Mouse (Mus musculus): Measurements from ENCODE around the gene Gm15517. TPM values are rescaled to one million over a fixed set of nuclear protein-coding genes. Genes with fewer than 3 reads are reported as not detected.

Gene Gm15517
- total and polyA plus RNA-seq, 3 experiments = not detected

DNA sequence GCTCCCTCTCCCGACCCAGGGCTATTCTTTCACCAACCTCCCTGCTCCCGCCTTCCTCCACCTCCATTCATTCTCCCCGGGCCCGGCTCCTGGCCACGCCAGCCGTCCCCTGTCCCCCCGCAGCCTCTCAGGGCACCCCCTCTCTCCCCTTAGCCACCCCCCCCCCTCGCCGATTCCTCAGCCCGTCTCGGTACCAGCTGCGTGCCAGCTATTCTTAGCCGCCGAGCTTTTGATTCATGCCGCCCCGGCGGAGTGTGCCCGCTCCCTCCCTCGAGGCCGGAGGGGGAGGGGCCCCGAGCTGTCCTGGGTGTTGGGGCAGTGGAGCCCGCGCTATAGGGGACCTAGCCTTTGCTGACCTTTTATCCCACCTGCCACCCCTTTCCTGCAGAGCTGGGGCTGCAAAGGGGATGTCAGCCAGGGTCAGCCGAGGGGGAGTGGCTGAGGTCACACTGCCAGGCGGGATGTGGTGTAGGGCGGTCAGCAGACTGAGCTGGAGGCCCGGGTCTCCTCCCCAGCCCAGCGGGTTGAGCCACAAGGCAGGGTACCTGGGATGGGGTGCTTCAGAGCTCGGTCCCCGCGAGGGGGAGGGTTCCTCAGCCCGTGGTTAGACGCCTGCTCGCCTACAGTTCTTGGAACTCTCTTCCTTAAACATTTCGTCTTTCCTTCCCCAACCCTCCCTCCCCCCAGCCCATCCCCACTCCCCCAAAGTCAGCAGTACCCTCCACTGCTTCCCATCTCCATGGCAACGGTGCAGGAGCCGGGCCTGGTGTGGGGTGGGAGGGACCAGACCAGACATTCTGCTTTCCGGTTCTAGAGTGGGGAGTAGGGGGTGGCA lies 49.8 kb downstream of the Gm15517 start:
- DNase-seq (ENCODE audit: low spot score) (no peak), ATAC-seq (ENCODE audit: extremely low read depth, insufficient number of reproducible peaks, low FRiP score, poor library complexity, severe bottlenecking) (no peak)
- H3K4me1 ChIP-seq (ENCODE audit: insufficient read depth, low read depth, low read length) = peaks cover 12% of the 10 kb centered on the region
- no peaks in the 10 kb centered on the region for H3K9me3 ChIP-seq (replicated peaks)
- TF ChIP-seq GATA2 (IDR thresholded peaks at IDR 0.05; ENCODE audit: borderline replicate concordance, low read depth, low read length) (no peak), CTCF (IDR thresholded peaks at IDR 0.05; ENCODE audit: low read depth, low read length) (no peak), TAL1 (conservative IDR thresholded peaks at IDR 0.05; ENCODE audit: low read depth, low read length) (no peak), POLR2AphosphoS5 (IDR thresholded peaks at IDR 0.05; ENCODE audit: insufficient replicate concordance, low read depth, low read length) (no peak)
- H3K4me3 ChIP-seq (ENCODE audit: low read depth, low read length) = no peak overlapping the region
- peaks cover 62% of the 10 kb centered on the region for H3K27me3 ChIP-seq (ENCODE audit: insufficient read depth, low read length)
- H3K36me3 ChIP-seq (replicated peaks) = no peaks in the 10 kb centered on the region

Other genes starting within 250 kb of the Gm15517 start
Only the 20 nearest of the 23 such genes appear.
- not detected in 2 replicates for gene Klk1b27, start 209.2 kb upstream of the Gm15517 start, total RNA-seq (2014; fragmentation: Nextera tagmentation)
- gene Klk1b27, start 209.2 kb upstream of the Gm15517 start, total RNA-seq (2017) = 0.16 TPM in 1 of 2 replicates, not detected in the other
- gene Klk1b27, start 209.2 kb upstream of the Gm15517 start, polyA plus RNA-seq (2012) = not detected in 2 replicates
- not detected in 2 replicates for gene Klk1b21, start 159.1 kb upstream of the Gm15517 start, total RNA-seq (2014; fragmentation: Nextera tagmentation)
- gene Klk1b21, start 159.1 kb upstream of the Gm15517 start, total RNA-seq (2017) = not detected in 2 replicates
- gene Klk1b21, start 159.1 kb upstream of the Gm15517 start, polyA plus RNA-seq (2012) = not detected in 2 replicates
- not detected in 2 replicates for gene Klk1b22, start 148.8 kb upstream of the Gm15517 start, total RNA-seq (2014; fragmentation: Nextera tagmentation)
- not detected in 2 replicates for gene Klk1b22, start 148.8 kb upstream of the Gm15517 start, total RNA-seq (2017)
- not detected in 2 replicates for gene Klk1b22, start 148.8 kb upstream of the Gm15517 start, polyA plus RNA-seq (2012)
- not detected in 2 replicates for gene Klk1b16, start 124.7 kb upstream of the Gm15517 start, total RNA-seq (2014; fragmentation: Nextera tagmentation)
- gene Klk1b16, start 124.7 kb upstream of the Gm15517 start, total RNA-seq (2017) = not detected in 2 replicates
- gene Klk1b16, start 124.7 kb upstream of the Gm15517 start, polyA plus RNA-seq (2012) = not detected in 2 replicates
- not detected in 2 replicates for gene Klk1b24, start 73.2 kb upstream of the Gm15517 start, total RNA-seq (2014; fragmentation: Nextera tagmentation)
- gene Klk1b24, start 73.2 kb upstream of the Gm15517 start, total RNA-seq (2017) = not detected in 2 replicates
- gene Klk1b24, start 73.2 kb upstream of the Gm15517 start, polyA plus RNA-seq (2012) = not detected in 2 replicates
- gene Klk1b3, start 63.3 kb upstream of the Gm15517 start, total RNA-seq (2014; fragmentation: Nextera tagmentation) = not detected in 2 replicates
- not detected in 2 replicates for gene Klk1b3, start 63.3 kb upstream of the Gm15517 start, total RNA-seq (2017)
- gene Klk1b3, start 63.3 kb upstream of the Gm15517 start, polyA plus RNA-seq (2012) = not detected in 2 replicates
- gene Klk1b4, start 54.0 kb upstream of the Gm15517 start, total RNA-seq (2014; fragmentation: Nextera tagmentation) = not detected in 2 replicates
- not detected in 2 replicates for gene Klk1b4, start 54.0 kb upstream of the Gm15517 start, total RNA-seq (2017)
- not detected in 2 replicates for gene Klk1b4, start 54.0 kb upstream of the Gm15517 start, polyA plus RNA-seq (2012)
- not detected in 2 replicates for gene Klk1b5, start 45.5 kb upstream of the Gm15517 start, total RNA-seq (2014; fragmentation: Nextera tagmentation)
- gene Klk1b5, start 45.5 kb upstream of the Gm15517 start, total RNA-seq (2017) = not detected in 2 replicates
- gene Klk1b5, start 45.5 kb upstream of the Gm15517 start, polyA plus RNA-seq (2012) = not detected in 2 replicates
- not detected in 2 replicates for gene Klk1, start 36.1 kb upstream of the Gm15517 start, total RNA-seq (2014; fragmentation: Nextera tagmentation)
- not detected in 2 replicates for gene Klk1, start 36.1 kb upstream of the Gm15517 start, total RNA-seq (2017)
- not detected in 2 replicates for gene Klk1, start 36.1 kb upstream of the Gm15517 start, polyA plus RNA-seq (2012)
- gene Gm36864, start 25.3 kb upstream of the Gm15517 start, total RNA-seq (2014; fragmentation: Nextera tagmentation) = not detected in 2 replicates
- gene Gm36864, start 25.3 kb upstream of the Gm15517 start, total RNA-seq (2017) = 0.22 TPM in 1 of 2 replicates, not detected in the other
- not detected in 2 replicates for gene Gm36864, start 25.3 kb upstream of the Gm15517 start, polyA plus RNA-seq (2012)
- 0.87 and 3.6 TPM in 2 replicates for gene 1700028J19Rik, start 14.8 kb upstream of the Gm15517 start, total RNA-seq (2014; fragmentation: Nextera tagmentation)
- gene 1700028J19Rik, start 14.8 kb upstream of the Gm15517 start, total RNA-seq (2017) = 0.60 and 1.3 TPM in 2 replicates
- 0.05 TPM in 1 of 2 replicates, not detected in the other for gene 1700028J19Rik, start 14.8 kb upstream of the Gm15517 start, polyA plus RNA-seq (2012)
- gene 2410002F23Rik, start 14.7 kb upstream of the Gm15517 start, total RNA-seq (2014; fragmentation: Nextera tagmentation) = 113 and 114 TPM in 2 replicates
- 79.9 and 90.4 TPM in 2 replicates for gene 2410002F23Rik, start 14.7 kb upstream of the Gm15517 start, total RNA-seq (2017)
- 276 and 317 TPM in 2 replicates for gene 2410002F23Rik, start 14.7 kb upstream of the Gm15517 start, polyA plus RNA-seq (2012)
- gene Acp4, start 4.1 kb upstream of the Gm15517 start, total RNA-seq (2014; fragmentation: Nextera tagmentation) = not detected in 2 replicates
- gene Acp4, start 4.1 kb upstream of the Gm15517 start, total RNA-seq (2017) = not detected in 2 replicates
- gene Acp4, start 4.1 kb upstream of the Gm15517 start, polyA plus RNA-seq (2012) = not detected in 2 replicates
- 3.1 and 5.3 TPM in 2 replicates for gene Clec11a, start 45.5 kb downstream of the Gm15517 start, total RNA-seq (2014; fragmentation: Nextera tagmentation)
- 2.6 and 3.3 TPM in 2 replicates for gene Clec11a, start 45.5 kb downstream of the Gm15517 start, total RNA-seq (2017)
- gene Clec11a, start 45.5 kb downstream of the Gm15517 start, polyA plus RNA-seq (2012) = 1.8 and 2.2 TPM in 2 replicates
- 0.08 TPM in 1 of 2 replicates, not detected in the other for gene Shank1, start 48.8 kb downstream of the Gm15517 start, total RNA-seq (2014; fragmentation: Nextera tagmentation)
- under 0.01 and 0.11 TPM in 2 replicates for gene Shank1, start 48.8 kb downstream of the Gm15517 start, total RNA-seq (2017)
- 0.13 and 0.20 TPM in 2 replicates for gene Shank1, start 48.8 kb downstream of the Gm15517 start, polyA plus RNA-seq (2012)
- gene Syt3, start 122.7 kb downstream of the Gm15517 start, total RNA-seq (2014; fragmentation: Nextera tagmentation) = not detected in 2 replicates
- not detected in 2 replicates for gene Syt3, start 122.7 kb downstream of the Gm15517 start, total RNA-seq (2017)
- gene Syt3, start 122.7 kb downstream of the Gm15517 start, polyA plus RNA-seq (2012) = 0.02 TPM in 1 of 2 replicates, not detected in the other
- gene 1700008O03Rik, start 124.4 kb downstream of the Gm15517 start, total RNA-seq (2014; fragmentation: Nextera tagmentation) = 2.5 TPM in 1 of 2 replicates, not detected in the other
- 0.11 and 0.41 TPM in 2 replicates for gene 1700008O03Rik, start 124.4 kb downstream of the Gm15517 start, total RNA-seq (2017)
- gene 1700008O03Rik, start 124.4 kb downstream of the Gm15517 start, polyA plus RNA-seq (2012) = 0.49 and 0.61 TPM in 2 replicates
- not detected in 2 replicates for gene Lrrc4b, start 167.6 kb downstream of the Gm15517 start, total RNA-seq (2014; fragmentation: Nextera tagmentation)
- gene Lrrc4b, start 167.6 kb downstream of the Gm15517 start, total RNA-seq (2017) = 0.05 TPM in 1 of 2 replicates, not detected in the other
- not detected in 2 replicates for gene Lrrc4b, start 167.6 kb downstream of the Gm15517 start, polyA plus RNA-seq (2012)
- not detected in 2 replicates for gene Aspdh, start 203.9 kb downstream of the Gm15517 start, total RNA-seq (2014; fragmentation: Nextera tagmentation)
- gene Aspdh, start 203.9 kb downstream of the Gm15517 start, total RNA-seq (2017) = not detected in 2 replicates
- gene Aspdh, start 203.9 kb downstream of the Gm15517 start, polyA plus RNA-seq (2012) = not detected in 2 replicates
- 48.5 and 55.0 TPM in 2 replicates for gene Josd2, start 206.5 kb downstream of the Gm15517 start, total RNA-seq (2014; fragmentation: Nextera tagmentation)
- gene Josd2, start 206.5 kb downstream of the Gm15517 start, total RNA-seq (2017) = 22.1 and 27.2 TPM in 2 replicates
- gene Josd2, start 206.5 kb downstream of the Gm15517 start, polyA plus RNA-seq (2012) = 162 and 230 TPM in 2 replicates

All from G1E (cell line).